Comparison of ENCODE assay signal across 30 mouse cellular contexts in genomic region chr4:101640631-101641030, GRCm38 (mm10). TPM values are rescaled to one million over a fixed set of nuclear protein-coding genes. Genes with fewer than 3 reads are reported as not detected.
A peak's percentile ranks its signal among the peaks of the same experiment; 100 is the strongest.
DNase-seq lines count a peak whose midpoint lies in the region; ATAC-seq and TF ChIP-seq lines count a peak whose summit lies in the region.
"Had no signal": no experiment of that assay in that cellular context is flagged by ENCODE, and none has a peak within 500 bp of the region (broad histone marks: within the 10 kb centered on the region; RNA-seq: fewer than 3 reads in every experiment).

No protein-coding gene starts in this region.

- no peaks in the 10 kb centered on the region for H3K4me1 ChIP-seq in ES-E14 (ENCODE audit: control insufficient read depth in 2 of 2, insufficient read depth in 2 of 2, low read length in 2 of 2, poor library complexity in 1 of 2)
- 0 out of 2 replicates have a peak, but pooled peaks cover 2% of the 10 kb centered on the region for H3K4me1 ChIP-seq in limb, embryonic 10.5 days
- no peaks in the 10 kb centered on the region for H3K4me1 ChIP-seq in forebrain, embryonic 16.5 days (replicated peaks; ENCODE audit: control insufficient read depth, insufficient read depth, low read length)
- H3K4me1 ChIP-seq: embryonic facial prominence, embryonic 10.5 days; embryonic facial prominence, embryonic 13.5 days; forebrain, embryonic 12.5 days; forebrain, embryonic 15.5 days; hindbrain, embryonic 10.5 days; hindbrain, embryonic 13.5 days; intestine, embryonic 15.5 days had no signal

- peaks cover 2% of the 10 kb centered on the region; the same call in 1 of the 2 replicates for H3K36me3 ChIP-seq in ES-E14 (ENCODE audit: control insufficient read depth, insufficient read depth, low read length, poor library complexity, severe bottlenecking)
- no peaks in the 10 kb centered on the region for H3K36me3 ChIP-seq in limb, embryonic 10.5 days
- H3K36me3 ChIP-seq in forebrain, embryonic 16.5 days (ENCODE audit: control insufficient read depth, insufficient read depth), result peaks cover 16% of the 10 kb centered on the region
- H3K36me3 ChIP-seq: embryonic facial prominence, embryonic 10.5 days; embryonic facial prominence, embryonic 13.5 days; forebrain, embryonic 12.5 days; G1E; hindbrain, embryonic 10.5 days; intestine, embryonic 15.5 days had no signal

- H3K27me3 ChIP-seq in limb, embryonic 10.5 days (ENCODE audit: low read depth, poor library complexity, severe bottlenecking), result no peaks in the 10 kb centered on the region
- no peaks in the 10 kb centered on the region for H3K27me3 ChIP-seq in forebrain, embryonic 16.5 days (replicated peaks; ENCODE audit: control insufficient read depth, insufficient read depth, low read length)
- H3K27me3 ChIP-seq: embryonic facial prominence, embryonic 13.5 days; forebrain, embryonic 12.5 days; forebrain, embryonic 15.5 days; hindbrain, embryonic 13.5 days; intestine, embryonic 15.5 days had no signal

- H3K9ac ChIP-seq in ES-E14 (ENCODE audit: insufficient read depth, low read depth, low read length, poor library complexity, severe bottlenecking), result no peak overlapping the region
- no peak overlapping the region for H3K9ac ChIP-seq in forebrain, embryonic 16.5 days (replicated peaks; ENCODE audit: low read depth, low read length)
- H3K9ac ChIP-seq: embryonic facial prominence, embryonic 13.5 days; forebrain, embryonic 12.5 days; forebrain, embryonic 15.5 days; hindbrain, embryonic 13.5 days; intestine, embryonic 15.5 days had no signal

- 80% methylated on average over 5 of the region's 5 CpGs for WGBS in limb, embryonic 10.5 days
- WGBS in forebrain, embryonic 16.5 days, result 87% methylated on average over 5 of the region's 5 CpGs

- no peaks in the 10 kb centered on the region for H3K9me3 ChIP-seq in ES-E14 (ENCODE audit: control insufficient read depth, insufficient read depth, low read depth, low read length)
- H3K9me3 ChIP-seq in limb, embryonic 10.5 days (replicated peaks), result no peaks in the 10 kb centered on the region
- no peaks in the 10 kb centered on the region for H3K9me3 ChIP-seq in forebrain, embryonic 16.5 days (ENCODE audit: control insufficient read depth, low read length)
- H3K9me3 ChIP-seq: embryonic facial prominence, embryonic 10.5 days; embryonic facial prominence, embryonic 13.5 days; forebrain, embryonic 12.5 days; forebrain, embryonic 15.5 days; G1E; hindbrain, embryonic 10.5 days; hindbrain, embryonic 13.5 days; intestine, embryonic 15.5 days had no signal

- H3K27ac ChIP-seq in ES-E14 (ENCODE audit: insufficient read depth, low read depth, low read length, poor library complexity, severe bottlenecking), result no peak overlapping the region
- H3K27ac ChIP-seq in limb, embryonic 10.5 days, result no peak overlapping the region
- no peak overlapping the region for H3K27ac ChIP-seq in forebrain, embryonic 16.5 days (ENCODE audit: low read length)
- H3K27ac ChIP-seq: embryonic facial prominence, embryonic 10.5 days; embryonic facial prominence, embryonic 13.5 days; forebrain, embryonic 12.5 days; forebrain, embryonic 15.5 days; hindbrain, embryonic 10.5 days; hindbrain, embryonic 13.5 days; intestine, embryonic 15.5 days had no signal

- no peak overlapping the region for H3K4me2 ChIP-seq in forebrain, embryonic 16.5 days (ENCODE audit: low read length)
- H3K4me2 ChIP-seq: embryonic facial prominence, embryonic 13.5 days; forebrain, embryonic 12.5 days; forebrain, embryonic 15.5 days; heart, embryonic 11.5 days; hindbrain, embryonic 13.5 days; intestine, embryonic 15.5 days had no signal

- H3K4me3 ChIP-seq in ES-E14 (ENCODE audit: insufficient read depth in 1 of 2, low read depth in 1 of 2, low read length in 2 of 2, poor library complexity in 1 of 2, severe bottlenecking in 1 of 2), result no peak overlapping the region
- no peak overlapping the region for H3K4me3 ChIP-seq in limb, embryonic 10.5 days
- H3K4me3 ChIP-seq in forebrain, embryonic 16.5 days (replicated peaks; ENCODE audit: low read length), result no peak overlapping the region
- H3K4me3 ChIP-seq: embryonic facial prominence, embryonic 10.5 days; embryonic facial prominence, embryonic 13.5 days; erythroblast, embryonic 14.5 days; forebrain, embryonic 12.5 days; forebrain, embryonic 15.5 days; hindbrain, embryonic 10.5 days; hindbrain, embryonic 13.5 days; intestine, embryonic 15.5 days had no signal

- in situ Hi-C loops in ES-E14 (cut with MboI; ENCODE audit: low sequenced_read_pairs in 2 of 2, unreplicated experiment in 2 of 2), result no loop called here

- ATAC-seq in forebrain, embryonic 16.5 days, result no peak
- ATAC-seq: activated CD4-positive, CD25-positive, alpha-beta regulatory T cell, adult 4 months; CD4-positive, CD25-positive, alpha-beta regulatory T cell, adult 4 months; forebrain, embryonic 15.5 days; hindbrain, embryonic 16.5 days; intestine, embryonic 15.5 days had no signal

- peak; percentile 14 for DNase-seq in embryo, embryonic 11 days
- no peak for DNase-seq in embryo, embryonic 10.5 days (ENCODE audit: low spot score)
- DNase-seq in 3T3-L1 (ENCODE audit: low read depth, low spot score) (peak; percentile 47), ES-E14 (ENCODE audit: low read depth, low spot score) (no peak)
- DNase-seq in limb, embryonic 10.5 days (ENCODE audit: low spot score), result no peak
- DNase-seq: adrenal gland, postnatal 10 days; adrenal gland, postnatal 36 days; cerebellum, adult 11 months; cerebellum, adult 2 months; cerebellum, adult 9-11 months; cerebellum, postnatal 25 days; gastrocnemius, postnatal 10 days; gastrocnemius, postnatal 36 days; heart, postnatal 36 days; kidney, adult 11 months; kidney, adult 8-10 months had no signal

TF ChIP-seq in ES-E14, 5 proteins besides CTCF, POLR2A, EP300 and RAD21:
- no peak for TF ChIP-seq ZC3H11A (IDR thresholded peaks at IDR 0.05; ENCODE audit: borderline replicate concordance, low read depth, low read length)
- peak; percentile 70 for TF ChIP-seq MAFK (IDR thresholded peaks at IDR 0.05; ENCODE audit: insufficient read depth, low read depth, low read length)

RNA-seq across cellular contexts. Expression of gene Leprot, which starts 6.9 kb away (rescaled TPM):
- 81.6 and 111 TPM in 2 replicates for total RNA-seq in ES-E14 (2012; rRNA removed)
- polyA plus RNA-seq in limb, embryonic 10.5 days (2016; fragmentation: Nextera tagmentation; extraction: Ambion mirVana), result 54.6 and 64.8 TPM in 2 replicates
- polyA plus RNA-seq in forebrain, embryonic 16.5 days (2015; fragmentation: Nextera tagmentation; extraction: Ambion mirVana), result 92.5 and 102 TPM in 2 replicates

Comparison
In these comparisons a context has a peak if more than half of its experiments do, and no peak if none do; other contexts are left out.
1. DNase-seq: peak in embryo, embryonic 11 days (single experiment) and 3T3-L1 (single experiment); none in embryo, embryonic 10.5 days (single experiment), ES-E14 (single experiment) and limb, embryonic 10.5 days (single experiment).